Mouse (Mus musculus) heart, adult 8-10 months (tissue): ENCODE data around the gene Psd4. TPM values are rescaled to one million over a fixed set of nuclear protein-coding genes. Genes with fewer than 3 reads are reported as not detected.
A peak's percentile ranks its signal among the peaks of the same experiment; 100 is the strongest.

Experiments
- DNase-seq: peaks from one replicate; pipeline ENCODE4 v3.0.0; 2022; ENCODE audit warnings: low spot score
- total RNA-seq, 4 experiments: library from RNA; stranded (reverse); gene quantifications; 2 replicates each; pipeline ENCODE4 v1.2.4; 2022

Gene Psd4
- total RNA-seq, 4 experiments from 2014 or later: 0.57 to 0.78 (median 0.63) TPM

GRCm38 (mm10) chr2:24386158-24386963, 19.0 kb downstream of the Psd4 start:
- no peak for DNase-seq

- DNase-seq: no peak
Observed at GRCm38 (mm10) chr2:24386964-24387320, 19.6 kb downstream of the Psd4 start.

- DNase-seq: no peak
Observed at GRCm38 (mm10) chr2:24387361-24388283, 20.2 kb downstream of the Psd4 start.

GRCm38 (mm10) chr2:24393251-24393650, 25.9 kb downstream of the Psd4 start:
- DNase-seq: no peak

GRCm38 (mm10) chr2:24397115-24397514, 29.7 kb downstream of the Psd4 start:
- no peak for DNase-seq

- no peak for DNase-seq
Observed at GRCm38 (mm10) chr2:24400711-24401110, 33.3 kb downstream of the Psd4 start.

GRCm38 (mm10) chr2:24405345-24406012, 38.1 kb downstream of the Psd4 start:
- peak; percentile 60 for DNase-seq

- DNase-seq: no peak
Observed at GRCm38 (mm10) chr2:24407701-24408485, 40.5 kb downstream of the Psd4 start.

GRCm38 (mm10) chr2:24409166-24409565, 41.8 kb downstream of the Psd4 start:
- peak; percentile 58 for DNase-seq

- DNase-seq: no peak
Observed at GRCm38 (mm10) chr2:24413172-24413571, 45.8 kb downstream of the Psd4 start.

GRCm38 (mm10) chr2:24413677-24414076, 46.3 kb downstream of the Psd4 start:
- DNase-seq: no peak

GRCm38 (mm10) chr2:24416668-24417067, 49.3 kb downstream of the Psd4 start:
- no peak for DNase-seq

- no peak for DNase-seq
Observed at GRCm38 (mm10) chr2:24417106-24417505, 49.7 kb downstream of the Psd4 start.

- no peak for DNase-seq
Observed at GRCm38 (mm10) chr2:24417564-24417963, 50.2 kb downstream of the Psd4 start.

GRCm38 (mm10) chr2:24421211-24421863, 54.0 kb downstream of the Psd4 start:
- no peak for DNase-seq

GRCm38 (mm10) chr2:24422815-24423214, 55.4 kb downstream of the Psd4 start:
- no peak for DNase-seq

- no peak for DNase-seq
Observed at GRCm38 (mm10) chr2:24425630-24426029, 58.2 kb downstream of the Psd4 start.

GRCm38 (mm10) chr2:24427866-24428675, 60.7 kb downstream of the Psd4 start:
- no peak for DNase-seq

- no peak for DNase-seq
Observed at GRCm38 (mm10) chr2:24429806-24430205, 62.4 kb downstream of the Psd4 start.

- DNase-seq: no peak
Observed at GRCm38 (mm10) chr2:24434670-24435069, 67.3 kb downstream of the Psd4 start.
